Mouse (Mus musculus): Measurements from ENCODE around the gene Rnf141.

DNA sequence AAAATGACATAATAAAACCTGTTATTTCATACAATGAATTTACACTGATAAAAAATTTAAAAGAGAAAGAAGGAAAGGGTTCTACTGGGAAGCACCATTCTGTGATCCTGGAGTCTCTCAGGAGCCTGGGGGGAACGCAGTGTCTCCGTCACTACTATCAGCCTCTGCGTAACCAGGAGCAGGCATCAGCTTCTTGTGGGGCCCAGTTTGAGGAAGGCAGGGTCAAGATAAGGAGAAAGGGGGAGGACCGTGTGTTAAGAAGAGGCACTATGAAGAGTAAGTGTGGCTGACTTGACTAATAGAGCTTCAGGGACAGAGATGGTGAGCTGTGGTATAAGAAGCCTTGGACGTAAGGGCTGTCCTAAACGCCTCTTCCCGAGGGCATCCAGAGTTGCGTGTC, 69.6 kb downstream of the Rnf141 start:
- no peak for TF ChIP-seq POLR2A (IDR thresholded peaks at IDR 0.05; ENCODE audit: low read depth, low read length)
- TF ChIP-seq CTCF (IDR thresholded peaks at IDR 0.05; ENCODE audit: extremely low read depth, insufficient read depth, insufficient read length, insufficient replicate concordance) = no peak
